Mouse (Mus musculus) forebrain, embryonic 16.5 days (tissue): Measurements from ENCODE around the gene Txnip. TPM values are rescaled to one million over a fixed set of nuclear protein-coding genes. Genes with fewer than 3 reads are reported as not detected.
A peak's percentile ranks its signal among the peaks of the same experiment; 100 is the strongest.

Experiments used
- ATAC-seq: fragments of 200-750 bp; cut with Nextera tagmentation; 2 replicates; pipeline ENCODE4 v1.8.0; 2017; ENCODE audit warnings: mild to moderate bottlenecking, moderate library complexity
- H3K27ac ChIP-seq: fragments of 300-500 bp; sonication (generic); 2 replicates; pipeline ENCODE4 v1.5.1; 2014; ENCODE audit warnings: low read length, control low read depth
- H3K27me3 ChIP-seq: fragments of 300-500 bp; sonication (generic); replicated peaks from 2 replicates; pipeline ENCODE4 v1.6.1; 2014; ENCODE audit warnings: low read length; ENCODE audit not compliant: control insufficient read depth, insufficient read depth
- H3K36me3 ChIP-seq: fragments of 300-500 bp; sonication (generic); 2 replicates; pipeline ENCODE4 v1.6.1; 2014; ENCODE audit not compliant: control insufficient read depth, insufficient read depth
- H3K4me1 ChIP-seq: fragments of 300-500 bp; sonication (generic); replicated peaks from 2 replicates; pipeline ENCODE4 v1.6.1; 2014; ENCODE audit warnings: low read length; ENCODE audit not compliant: control insufficient read depth, insufficient read depth
- H3K4me2 ChIP-seq: fragments of 300-500 bp; sonication (generic); 2 replicates; pipeline ENCODE4 v1.6.1; 2014; ENCODE audit warnings: mild to moderate bottlenecking, low read length, control low read depth
- H3K4me3 ChIP-seq: fragments of 300-500 bp; sonication (generic); replicated peaks from 2 replicates; pipeline ENCODE4 v1.5.1; 2014; ENCODE audit warnings: mild to moderate bottlenecking, low read length, control low read depth
- H3K9ac ChIP-seq: fragments of 300-500 bp; sonication (generic); replicated peaks from 2 replicates; pipeline ENCODE4 v1.6.1; 2014; ENCODE audit warnings: low read depth, low read length, control low read depth
- H3K9me3 ChIP-seq: fragments of 300-500 bp; sonication (generic); 2 replicates; pipeline ENCODE4 v1.6.1; 2016; ENCODE audit warnings: low read length; ENCODE audit not compliant: control insufficient read depth
- WGBS: fragments of 180-500 bp; shearing (Covaris S2); extraction: QIAGEN DNeasy Blood & Tissue Kit; methylation state at CpG from one replicate; pipeline ENCODE4 v1.1.7; 2014; 5-methylcytosine and 5-hydroxymethylcytosine counted together
- polyA plus RNA-seq: library from polyadenylated mRNA; unstranded; fragments of >200 nt; fragmentation: Nextera tagmentation; extraction: Ambion mirVana; gene quantifications from 2 replicates; pipeline ENCODE4 v1.2.1, GENCODE M21; 2015

Txnip gene
- polyA plus RNA-seq, 1 experiment from 2014 or later, result 63.4 TPM

DNA sequence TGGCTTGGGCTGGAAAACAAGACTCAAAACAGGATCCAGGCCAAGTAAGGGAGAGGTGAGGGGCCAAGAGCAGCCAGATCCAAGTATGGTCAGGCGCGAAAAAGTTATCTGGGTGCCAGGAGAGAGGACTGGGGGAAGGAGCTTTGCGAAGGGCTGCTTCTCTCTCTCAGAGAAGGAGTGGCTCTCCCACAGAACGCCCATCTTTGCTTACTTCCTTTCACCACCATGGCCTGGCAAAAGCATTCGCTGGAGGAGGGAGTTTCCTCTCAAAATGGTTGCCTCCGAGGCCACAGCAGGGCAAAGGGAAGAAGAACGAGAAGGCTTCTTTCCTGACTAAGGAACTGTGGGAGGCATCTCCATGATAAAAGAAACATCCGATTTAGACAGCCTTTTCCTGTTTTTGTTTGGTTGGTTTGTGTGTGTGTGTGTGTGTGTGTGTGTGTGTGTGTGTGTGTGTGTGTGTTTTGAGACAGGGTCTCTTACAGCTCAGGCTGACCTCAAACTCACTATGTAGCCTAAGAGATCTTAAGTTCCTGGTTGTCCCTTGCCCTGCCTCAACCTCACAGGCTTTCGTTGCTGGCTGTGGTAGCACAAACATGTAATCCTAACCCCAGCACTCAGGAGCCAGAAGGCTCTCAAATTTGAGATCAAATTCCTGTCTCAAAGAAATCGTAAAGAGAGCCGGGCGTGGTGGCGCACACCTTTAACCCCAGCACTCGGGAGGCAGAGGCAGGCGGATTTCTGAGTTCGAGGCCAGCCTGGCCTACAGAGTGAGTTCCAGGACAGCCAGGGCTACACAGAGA lies 14.3 kb downstream of the Txnip start:
- no peak overlapping the region for H3K9ac ChIP-seq
- 79% methylated on average over 16 of the region's 16 CpGs for WGBS
- H3K27ac ChIP-seq, result no peak overlapping the region
- H3K9me3 ChIP-seq, result no peaks in the 10 kb centered on the region
- H3K4me2 ChIP-seq, result no peak overlapping the region
- ATAC-seq, result no peak
- H3K4me1 ChIP-seq, result peaks cover 10% of the 10 kb centered on the region; the same call in 1 of the 2 replicates
- H3K27me3 ChIP-seq, result no peaks in the 10 kb centered on the region
- no peak overlapping the region for H3K4me3 ChIP-seq
- H3K36me3 ChIP-seq, result no peaks in the 10 kb centered on the region

- no peaks in the 10 kb centered on the region for H3K27me3 ChIP-seq
- H3K27ac ChIP-seq, result no peak overlapping the region
- H3K4me2 ChIP-seq, result no peak overlapping the region
- no peak overlapping the region for H3K9ac ChIP-seq
- ATAC-seq, result no peak
- peaks cover 13% of the 10 kb centered on the region; the same call in 1 of the 2 replicates for H3K4me1 ChIP-seq
- H3K4me3 ChIP-seq, result no peak overlapping the region
- no peaks in the 10 kb centered on the region for H3K9me3 ChIP-seq
- H3K36me3 ChIP-seq, result no peaks in the 10 kb centered on the region
- WGBS, result 88% methylated on average over 18 of the region's 19 CpGs
Observed at GRCm38 (mm10) chr3:96573611-96574511, 16.1 kb downstream of the Txnip start.

GRCm38 (mm10) chr3:96575272-96575984 lies 17.7 kb downstream of the Txnip start:
- Histone ChIP-seq H3K4me2 (no peak overlapping the region), H3K36me3 (no peaks in the 10 kb centered on the region), H3K4me1 (peaks cover 15% of the 10 kb centered on the region), H3K4me3 (no peak overlapping the region), H3K9me3 (no peaks in the 10 kb centered on the region), H3K9ac (no peak overlapping the region), H3K27me3 (no peaks in the 10 kb centered on the region), H3K27ac (no peak overlapping the region)
- 93% methylated on average over 8 of the region's 8 CpGs for WGBS
- ATAC-seq, result no peak

DNA sequence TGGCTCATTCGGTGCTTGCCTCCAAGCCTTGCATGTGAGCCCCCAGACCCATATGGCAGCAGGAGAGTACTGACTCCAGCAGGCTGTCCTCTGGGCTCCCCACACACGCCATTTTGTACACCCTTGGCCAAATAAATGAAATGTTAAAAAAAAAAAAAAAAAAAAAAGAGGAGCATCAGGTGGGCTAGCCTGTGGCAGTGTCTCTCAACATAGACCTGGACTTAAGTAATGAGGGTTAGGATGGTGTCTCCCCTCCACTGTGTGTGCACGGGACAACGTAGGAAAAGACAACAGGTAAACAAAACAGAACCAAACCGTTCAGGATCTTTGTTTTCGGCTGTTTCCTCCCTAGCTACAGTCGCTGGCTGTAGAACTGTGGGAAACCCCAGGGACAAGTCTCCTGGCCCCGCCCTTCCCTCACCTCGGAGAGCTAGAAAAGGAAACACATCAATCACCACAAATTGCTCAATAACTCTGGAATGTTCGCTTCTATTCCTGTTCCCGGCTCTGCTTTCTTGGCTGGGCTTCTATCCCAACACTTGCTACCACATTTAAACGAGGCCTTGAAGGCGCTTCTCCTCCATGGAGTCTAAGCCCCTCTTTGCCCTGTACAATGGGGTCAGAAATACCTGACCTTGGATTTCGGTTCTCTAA lies 18.4 kb downstream of the Txnip start:
- H3K4me1 ChIP-seq, result peaks cover 18% of the 10 kb centered on the region
- 64% methylated on average over 14 of the region's 14 CpGs for WGBS
- peak overlapping the region; percentile 41; the same call in 1 of the 2 replicates for H3K27ac ChIP-seq
- no peaks in the 10 kb centered on the region for H3K27me3 ChIP-seq
- no peaks in the 10 kb centered on the region for H3K36me3 ChIP-seq
- H3K4me3 ChIP-seq, result peak overlapping the region; percentile 14
- H3K9me3 ChIP-seq, result no peaks in the 10 kb centered on the region
- no peak overlapping the region; the same call in 1 of the 2 replicates for H3K9ac ChIP-seq
- no peak for ATAC-seq
- H3K4me2 ChIP-seq, result peak overlapping the region; percentile 42

DNA sequence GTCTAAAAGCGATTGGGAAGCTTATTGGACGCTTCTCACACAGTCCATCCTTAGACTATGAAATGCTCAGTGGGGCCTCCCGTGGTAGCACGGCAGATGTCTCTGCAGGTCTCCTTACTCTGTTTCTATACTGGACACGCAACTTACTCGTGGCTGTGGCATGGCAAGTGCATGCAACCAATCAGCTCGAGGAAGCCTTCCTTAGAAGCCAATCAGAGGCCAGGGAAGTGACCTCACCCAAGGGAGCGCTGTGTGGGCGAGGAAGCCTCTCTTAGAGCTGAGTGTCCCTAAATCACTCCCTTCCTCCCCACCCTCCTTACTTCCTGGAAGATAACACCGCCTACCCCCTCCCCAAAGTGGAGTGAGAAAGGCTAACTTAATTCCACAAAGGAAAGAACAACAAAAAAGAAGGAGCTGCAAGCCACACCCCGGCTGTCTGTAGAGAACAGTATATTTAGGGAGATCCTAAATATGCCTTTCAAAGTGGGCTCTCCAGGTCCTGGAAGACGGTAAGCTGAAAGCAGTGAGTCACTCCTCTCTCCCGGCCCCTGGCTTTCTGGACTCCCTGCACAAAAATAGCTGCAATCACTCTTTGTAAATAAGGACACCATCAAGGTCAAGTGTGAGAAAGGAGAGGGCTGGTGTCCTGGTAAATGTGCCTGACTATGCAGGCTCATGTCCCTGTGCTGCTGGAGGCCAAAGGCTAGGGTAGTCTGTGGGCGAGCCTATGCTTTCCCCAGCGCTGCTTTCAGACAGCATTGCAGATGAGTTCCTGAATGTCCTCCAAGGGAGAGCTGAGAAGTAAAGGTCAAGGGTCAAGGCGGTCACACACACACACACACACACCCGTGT lies 19.2 kb downstream of the Txnip start, which contains the start of gene Gm16253:
Gm16253 (plus strand) TSS at position 295 of the 852 bp plus-strand sequence.
- Histone ChIP-seq H3K27me3 (no peaks in the 10 kb centered on the region), H3K4me2 (peak within 1 kb of the TSS; percentile 42), H3K4me3 (peak within 1 kb of the TSS; percentile 14), H3K9ac (no peak within 1 kb of the TSS; the same call in 1 of the 2 replicates), H3K9me3 (no peaks in the 10 kb centered on the region), H3K27ac (peak within 1 kb of the TSS; percentile 41), H3K36me3 (no peaks in the 10 kb centered on the region), H3K4me1 (peaks cover 18% of the 10 kb centered on the region)
- peak; percentile 77 for ATAC-seq
- 39% methylated on average over 17 of the region's 17 CpGs for WGBS

- no peak overlapping the region for H3K4me3 ChIP-seq
- no peaks in the 10 kb centered on the region for H3K36me3 ChIP-seq
- no peak overlapping the region for H3K9ac ChIP-seq
- no peak overlapping the region for H3K4me2 ChIP-seq
- WGBS, result 84% methylated on average over 4 of the region's 4 CpGs
- H3K27ac ChIP-seq, result no peak overlapping the region; the same call in 1 of the 2 replicates
- H3K4me1 ChIP-seq, result peaks cover 18% of the 10 kb centered on the region
- no peaks in the 10 kb centered on the region for H3K27me3 ChIP-seq
- ATAC-seq, result no peak
- no peaks in the 10 kb centered on the region for H3K9me3 ChIP-seq
Observed at GRCm38 (mm10) chr3:96577566-96577965, 19.8 kb downstream of the Txnip start.

DNA sequence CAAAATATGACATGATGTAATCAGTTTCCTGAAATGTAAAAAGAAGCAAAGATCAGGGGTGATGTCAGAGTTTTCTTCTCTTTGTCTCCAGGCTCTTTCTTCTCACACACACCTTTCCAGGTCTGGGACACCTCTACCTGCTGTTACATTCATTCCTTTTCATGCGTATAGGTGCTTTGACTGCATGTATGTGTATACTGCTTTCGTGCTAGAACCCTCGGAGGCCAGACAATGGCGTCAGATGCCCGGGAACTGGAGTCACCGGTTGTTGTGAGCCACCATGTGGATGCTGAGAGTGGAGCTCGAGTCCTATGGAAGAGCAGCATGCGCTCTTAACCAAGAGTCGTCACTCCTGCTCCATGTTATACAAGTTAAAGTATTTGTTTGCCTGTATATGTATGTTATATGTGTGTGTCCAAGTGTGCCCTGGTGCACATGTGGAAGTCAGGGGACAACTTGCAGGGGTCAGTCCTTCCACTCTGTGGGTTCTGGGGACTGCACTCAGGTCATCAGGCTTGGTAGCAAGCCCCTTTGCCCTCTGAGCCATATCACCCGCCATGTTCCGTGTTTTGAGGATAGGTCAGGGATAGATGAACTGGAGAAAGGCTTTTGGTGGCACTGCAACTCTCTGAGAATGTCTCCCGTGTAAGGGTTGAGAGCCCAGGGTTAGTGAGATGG lies 20.9 kb downstream of the Txnip start:
- H3K9ac ChIP-seq, result no peak overlapping the region
- H3K4me2 ChIP-seq, result no peak overlapping the region
- no peaks in the 10 kb centered on the region for H3K36me3 ChIP-seq
- ATAC-seq, result no peak
- H3K4me1 ChIP-seq, result peaks cover 18% of the 10 kb centered on the region
- 75% methylated on average over 12 of the region's 12 CpGs for WGBS
- H3K27me3 ChIP-seq, result no peaks in the 10 kb centered on the region
- no peak overlapping the region for H3K27ac ChIP-seq
- H3K4me3 ChIP-seq, result no peak overlapping the region
- H3K9me3 ChIP-seq, result no peaks in the 10 kb centered on the region
